Mouse (Mus musculus) testis, adult 2 months (tissue): Measurements from ENCODE around the gene Fam110c.

Source experiments
- CTCF ChIP-seq: fragments of 200-500 bp; IDR thresholded peaks from 2 replicates; pipeline ENCODE4 v1.5.1; 2012; ENCODE audit warnings: low read depth, mild to moderate bottlenecking, inconsistent platforms, low read length, moderate library complexity; ENCODE audit not compliant: control insufficient read depth, insufficient read depth, insufficient replicate concordance
- POLR2A ChIP-seq: fragments of 200-500 bp; IDR thresholded peaks from 2 replicates; pipeline ENCODE4 v1.6.1; 2012; ENCODE audit warnings: low read depth, mild to moderate bottlenecking, inconsistent platforms, low read length, moderate library complexity; ENCODE audit not compliant: control insufficient read depth

GRCm38 (mm10) chr12:31101821-31102220, 28.2 kb downstream of the Fam110c start:
- TF ChIP-seq CTCF (no peak), POLR2A (no peak)
